Comparison of ENCODE assay signal across 8 mouse cellular contexts in the genomic region with DNA sequence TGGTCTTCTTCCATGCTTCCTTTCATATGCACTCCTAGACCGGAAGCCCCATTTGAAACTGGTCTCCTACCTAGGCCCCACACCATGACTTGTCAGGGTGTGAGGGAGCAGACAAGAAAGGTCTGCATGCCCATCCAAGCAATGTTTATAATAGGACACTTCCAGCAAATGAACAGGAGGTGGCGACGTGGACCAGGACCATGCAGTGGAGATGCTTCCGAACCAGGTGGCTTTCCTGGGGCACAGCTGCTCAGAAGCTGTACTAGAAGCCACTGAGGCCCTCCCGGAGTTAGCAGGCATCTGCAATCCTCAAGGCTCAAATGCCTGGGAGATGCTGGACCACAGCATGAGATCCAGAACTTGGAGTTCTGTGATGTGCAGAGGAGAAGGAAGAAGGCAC. TPM values are rescaled to one million over a fixed set of nuclear protein-coding genes. Genes with fewer than 3 reads are reported as not detected.
DNase-seq lines count a peak whose midpoint lies in the region; ATAC-seq lines count a peak whose summit lies in the region.

No protein-coding gene starts in this region.

- WGBS in heart, embryonic 15.5 days: 23% methylated on average over 5 of the region's 5 CpGs
- WGBS in midbrain, embryonic 14.5 days: 29% methylated on average over 5 of the region's 5 CpGs

- DNase-seq in heart, postnatal 25 days (ENCODE audit: low spot score): no peak
- DNase-seq in CD8-positive naive resting alpha-beta T cell, adult 2 months (ENCODE audit: low read depth in 2 of 2, low spot score in 2 of 2): peak; percentile 5 to 10
- DNase-seq in cerebellum, adult 18-20 months: peak; percentile 52 to 53
- peak; percentile 34 for DNase-seq in gastrocnemius, postnatal 14 days
- DNase-seq in layer of hippocampus, adult 9-11 months: peak; percentile 11
- DNase-seq in midbrain, embryonic 14.5 days: peak; percentile 76
- DNase-seq in thymus, postnatal 10 days (ENCODE audit: low spot score in 2 of 2): peak; percentile 31 to 53

- no peaks in the 10 kb centered on the region; the same call in 1 of the 2 replicates for H3K27me3 ChIP-seq in heart, embryonic 15.5 days
- no peaks in the 10 kb centered on the region for H3K27me3 ChIP-seq in midbrain, embryonic 14.5 days (ENCODE audit: control insufficient read depth, insufficient read depth, low read length)

- H3K4me1 ChIP-seq in heart, embryonic 15.5 days (replicated peaks): peaks cover 5% of the 10 kb centered on the region; the same call in 1 of the 2 replicates
- peaks cover 4% of the 10 kb centered on the region; the same call in 1 of the 2 replicates for H3K4me1 ChIP-seq in midbrain, embryonic 14.5 days (ENCODE audit: control insufficient read depth, insufficient read depth, low read length)

- H3K9me3 ChIP-seq in heart, embryonic 15.5 days (replicated peaks): no peaks in the 10 kb centered on the region
- no peaks in the 10 kb centered on the region for H3K9me3 ChIP-seq in midbrain, embryonic 14.5 days (ENCODE audit: control insufficient read depth, low read length)

- intact Hi-C loops in heart, postnatal 25 days (cut with DNase I): loop anchor here (1.0 kb wide), 1 partner anchor 167 kb away; no protein-coding TSS in a partner anchor
- intact Hi-C loops in gastrocnemius, postnatal 14 days (cut with DNase I; ENCODE audit: low total_unique reads): loop anchor here (5.0 kb wide), 1 partner anchor 166 kb away; no protein-coding TSS in a partner anchor

- H3K4me3 ChIP-seq in heart, embryonic 15.5 days: no peak overlapping the region
- no peak overlapping the region for H3K4me3 ChIP-seq in midbrain, embryonic 14.5 days (replicated peaks; ENCODE audit: low read depth, low read length)

- 0 out of 2 replicates have a peak, but pooled peaks have one; percentile 25 for ATAC-seq in heart, embryonic 15.5 days (replicated peaks; ENCODE audit: insufficient number of reproducible peaks, insufficient read depth, low FRiP score, low read depth)
- ATAC-seq in midbrain, embryonic 14.5 days (ENCODE audit: low FRiP score, low TSS enrichment): no peak

- no peak overlapping the region for H3K4me2 ChIP-seq in heart, embryonic 15.5 days
- no peak overlapping the region for H3K4me2 ChIP-seq in midbrain, embryonic 14.5 days (ENCODE audit: low read length)

- no peak overlapping the region for H3K27ac ChIP-seq in heart, embryonic 15.5 days
- H3K27ac ChIP-seq in midbrain, embryonic 14.5 days (replicated peaks; ENCODE audit: low read depth, low read length): no peak overlapping the region

- H3K9ac ChIP-seq in heart, embryonic 15.5 days: no peak overlapping the region
- no peak overlapping the region for H3K9ac ChIP-seq in midbrain, embryonic 14.5 days (replicated peaks; ENCODE audit: low read length)

- no peaks in the 10 kb centered on the region for H3K36me3 ChIP-seq in heart, embryonic 15.5 days
- H3K36me3 ChIP-seq in midbrain, embryonic 14.5 days (ENCODE audit: control insufficient read depth, insufficient read depth, low read length): no peaks in the 10 kb centered on the region

RNA-seq across cellular contexts. Expression of a gene that starts 4.8 kb away (rescaled TPM):
- polyA plus RNA-seq in heart, embryonic 15.5 days (2015; fragmentation: Nextera tagmentation; extraction: Ambion mirVana): 14.1 and 17.0 TPM in 2 replicates
- 1 to 10 TPM in 1 of 2 experiments, under 1 TPM in 1; 0.60 to 1.3 TPM for total RNA-seq in heart, postnatal 25 days (2021)
- 1 to 10 TPM; 4.7 to 5.8 TPM for total RNA-seq in gastrocnemius, postnatal 14 days (2021)
- 38.1 and 41.8 TPM in 2 replicates for polyA plus RNA-seq in midbrain, embryonic 14.5 days (2014; fragmentation: Nextera tagmentation; extraction: Ambion mirVana)

RNA-seq across cellular contexts. Expression of a gene that starts 9.9 kb away (rescaled TPM):
- polyA plus RNA-seq in heart, embryonic 15.5 days (2015; fragmentation: Nextera tagmentation; extraction: Ambion mirVana): 80.8 and 81.1 TPM in 2 replicates
- 10 to 100 TPM; 21.0 to 23.4 TPM for total RNA-seq in heart, postnatal 25 days (2021)
- total RNA-seq in gastrocnemius, postnatal 14 days (2021): 10 to 100 TPM; 33.3 to 42.6 TPM
- polyA plus RNA-seq in midbrain, embryonic 14.5 days (2014; fragmentation: Nextera tagmentation; extraction: Ambion mirVana): 57.3 and 69.9 TPM in 2 replicates

RNA-seq across cellular contexts. Expression of a gene that starts 28.7 kb away (rescaled TPM):
- 40.5 and 43.2 TPM in 2 replicates for polyA plus RNA-seq in heart, embryonic 15.5 days (2015; fragmentation: Nextera tagmentation; extraction: Ambion mirVana)
- total RNA-seq in heart, postnatal 25 days (2021): 1 to 10 TPM; 5.2 to 5.5 TPM
- total RNA-seq in gastrocnemius, postnatal 14 days (2021): 1 to 10 TPM; 5.6 to 6.6 TPM
- polyA plus RNA-seq in midbrain, embryonic 14.5 days (2014; fragmentation: Nextera tagmentation; extraction: Ambion mirVana): 70.1 and 70.2 TPM in 2 replicates
